Mouse (Mus musculus) heart, postnatal 4 days (tissue): ENCODE results near the gene Nudt13. TPM values are rescaled to one million over a fixed set of nuclear protein-coding genes. Genes with fewer than 3 reads are reported as not detected.
"Not testable (repeated sequence)": the region's sequence is repeated elsewhere in the genome, so short reads cannot be mapped to it uniquely, and the experiment has no call there.

Experiments used
- DNase-seq: peaks from one replicate; pipeline ENCODE4 v3.0.0; 2021
- total RNA-seq, 2 experiments: library from RNA; stranded (reverse); gene quantifications; 2 replicates each; pipeline ENCODE4 v1.2.3; 2021

Gene Nudt13
- 10 to 100 TPM; 19.7 to 20.3 TPM for total RNA-seq

DNA sequence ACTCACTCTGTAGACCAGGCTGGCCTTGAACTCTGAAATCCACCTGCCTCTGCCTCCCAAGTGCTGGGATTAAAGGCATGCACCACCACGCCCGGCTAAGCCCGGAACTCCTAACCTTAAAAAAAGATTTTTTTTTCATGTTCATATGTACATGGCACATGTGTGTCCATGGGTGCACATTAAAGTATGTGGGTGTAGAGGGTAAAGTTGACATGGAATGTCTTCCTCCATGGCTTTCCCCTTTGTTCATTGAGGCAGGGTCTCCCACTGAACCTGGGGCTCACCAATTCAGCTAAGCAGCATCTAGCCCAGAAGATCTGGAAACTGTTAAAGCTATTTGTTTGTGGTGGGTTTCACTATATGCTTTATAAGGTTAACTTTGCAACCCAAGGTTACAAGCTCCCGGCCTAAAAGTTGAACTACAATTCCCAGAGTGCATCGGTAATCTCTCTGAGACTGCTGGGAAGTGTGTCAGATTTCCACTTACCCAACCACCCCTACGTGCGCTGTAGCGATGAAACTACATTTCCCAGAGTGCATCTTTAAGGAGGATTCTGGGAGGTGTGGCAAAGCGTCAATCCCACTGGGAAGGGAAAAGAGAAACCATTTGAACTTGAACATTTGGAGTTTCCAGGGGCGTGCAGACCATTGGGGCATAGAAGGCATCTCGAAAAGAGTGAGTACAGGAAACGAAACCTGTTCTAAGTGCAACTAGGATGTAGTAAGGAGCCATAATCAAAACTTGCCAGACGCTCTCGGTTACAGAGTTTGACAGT, at the start of gene Nudt13:
Gene Nudt13 (plus strand): TSS at position 581 of the 776 bp plus-strand sequence.
- DNase-seq, result peak; percentile 83

DNA sequence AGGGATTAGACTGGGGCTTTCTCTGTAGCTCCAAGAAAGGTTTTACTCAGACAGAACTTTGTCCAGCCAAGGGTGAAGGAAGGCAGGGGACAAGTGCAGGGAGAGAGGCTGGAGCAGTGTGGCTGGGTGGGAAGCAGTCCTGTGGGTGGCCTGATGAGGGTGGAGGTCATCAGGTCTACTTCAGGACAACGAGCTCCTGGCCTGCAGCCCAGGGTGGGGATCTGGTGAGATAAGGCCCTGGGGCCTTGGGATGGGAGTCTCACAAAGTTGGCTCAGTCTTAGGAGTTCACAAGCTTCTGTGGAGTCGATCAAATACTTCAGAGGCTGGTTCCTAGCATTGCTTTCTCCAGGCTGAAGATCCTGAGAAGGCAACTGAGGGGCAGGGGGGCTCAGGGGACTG, 49.2 kb upstream of the Nudt13 start:
- DNase-seq, result peak; percentile 27

DNA sequence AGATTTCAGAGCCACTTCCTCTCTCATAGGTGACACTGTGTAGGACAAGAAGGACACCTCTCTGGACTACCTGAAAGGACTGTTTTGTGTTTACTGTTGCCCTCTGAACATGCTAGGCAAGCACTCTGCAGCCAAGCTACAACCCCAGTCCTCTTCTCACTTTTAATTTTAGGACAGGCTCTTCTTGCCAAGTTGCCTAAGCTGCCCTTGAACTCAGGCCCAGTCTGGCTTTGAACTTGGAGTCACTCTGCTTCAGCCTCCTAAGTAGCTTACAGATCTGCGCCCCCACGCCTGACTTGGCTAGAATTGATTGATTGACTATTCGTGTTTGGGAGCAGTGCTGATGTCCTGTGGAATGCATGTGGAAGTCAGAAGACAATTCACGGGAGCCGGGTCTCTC, 48.6 kb upstream of the Nudt13 start:
- DNase-seq, result no peak

DNA sequence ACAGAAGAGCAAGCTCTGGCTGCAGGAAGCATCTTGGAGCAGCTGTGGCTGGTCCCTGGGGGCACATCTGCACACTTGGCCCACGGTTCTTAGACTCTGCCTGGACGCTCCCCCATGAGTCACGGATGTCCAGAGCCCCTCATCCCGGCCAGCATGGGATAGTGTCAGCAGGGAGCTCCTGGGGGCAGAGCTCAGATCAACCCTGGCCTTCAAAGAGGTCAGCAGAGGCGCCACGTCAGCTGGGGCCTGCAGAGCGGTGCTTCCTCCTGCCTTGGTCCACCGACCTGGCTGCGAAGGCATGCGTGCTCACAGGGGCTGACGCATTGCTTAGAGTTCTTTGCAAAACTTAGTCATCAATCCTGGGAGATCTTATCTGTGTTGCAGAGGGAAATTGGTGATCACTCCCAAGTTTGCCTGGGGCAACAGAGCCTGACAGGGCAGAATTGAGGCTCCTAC, 47.7 kb upstream of the Nudt13 start:
- DNase-seq, result peak; percentile 39

DNA sequence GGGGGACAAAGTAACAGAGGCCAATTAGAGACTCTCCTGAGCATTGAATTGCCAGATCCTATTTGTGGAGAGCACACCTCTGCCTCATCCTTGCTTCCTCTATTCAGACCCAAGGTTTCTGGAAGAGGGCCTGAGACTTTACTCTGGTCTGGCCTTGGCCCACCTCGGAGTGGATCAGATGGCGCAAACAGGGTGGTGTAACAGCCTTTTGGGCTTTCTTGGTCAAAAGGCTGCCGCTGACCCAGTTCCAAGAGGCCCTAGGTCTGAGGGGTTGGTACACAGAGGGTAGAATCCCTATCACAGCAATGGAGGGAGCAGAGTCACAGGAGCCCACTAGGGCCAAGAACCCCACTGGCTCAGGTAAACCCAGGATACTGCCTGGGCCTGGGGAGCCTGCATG, 46.5 kb upstream of the Nudt13 start:
- no peak for DNase-seq

DNA sequence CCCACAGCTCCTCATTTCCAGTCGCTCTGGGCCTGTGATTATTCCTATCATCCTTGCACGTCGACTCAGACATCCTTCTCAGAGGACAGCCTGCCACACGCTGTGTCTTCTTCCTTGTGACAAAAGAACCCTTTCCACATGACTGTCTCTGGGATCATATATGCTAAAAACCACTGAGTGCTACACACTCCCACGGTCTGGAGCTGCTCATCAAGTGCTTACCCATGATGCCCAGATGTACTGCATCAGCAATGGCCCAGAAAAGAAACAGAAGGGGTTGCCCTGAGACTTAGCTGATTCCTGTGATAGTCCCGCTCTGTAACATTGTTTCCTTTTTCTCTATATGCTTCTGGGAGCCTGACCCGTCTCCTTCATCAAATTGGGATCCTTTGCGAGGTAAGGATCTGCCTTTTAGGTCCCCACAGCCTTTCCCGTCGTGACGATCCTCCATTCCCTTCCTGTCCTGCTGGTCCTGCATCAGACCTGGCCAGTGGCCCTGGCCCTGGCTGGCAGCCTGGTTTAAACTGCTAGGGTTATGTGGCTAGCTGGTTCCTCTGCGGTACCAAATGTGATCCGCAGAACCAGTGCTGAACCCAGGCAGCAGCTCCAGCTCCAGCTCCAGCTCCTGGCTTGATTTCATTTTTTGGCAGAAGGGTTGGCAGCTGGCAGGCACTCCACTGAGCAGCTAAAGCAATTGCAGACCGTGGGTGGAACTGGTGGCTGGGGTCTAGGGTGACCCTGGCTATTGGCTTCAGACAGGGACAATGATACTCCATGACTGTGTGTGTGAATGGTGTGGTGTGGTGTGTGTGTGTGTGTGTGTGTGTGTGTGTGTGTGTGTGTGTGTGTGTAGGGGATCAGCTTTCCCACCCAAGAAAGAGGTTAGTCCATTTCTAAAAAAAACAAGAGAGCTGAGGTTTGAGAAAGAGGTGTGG, 44.0 kb upstream of the Nudt13 start:
- DNase-seq, result no peak

DNA sequence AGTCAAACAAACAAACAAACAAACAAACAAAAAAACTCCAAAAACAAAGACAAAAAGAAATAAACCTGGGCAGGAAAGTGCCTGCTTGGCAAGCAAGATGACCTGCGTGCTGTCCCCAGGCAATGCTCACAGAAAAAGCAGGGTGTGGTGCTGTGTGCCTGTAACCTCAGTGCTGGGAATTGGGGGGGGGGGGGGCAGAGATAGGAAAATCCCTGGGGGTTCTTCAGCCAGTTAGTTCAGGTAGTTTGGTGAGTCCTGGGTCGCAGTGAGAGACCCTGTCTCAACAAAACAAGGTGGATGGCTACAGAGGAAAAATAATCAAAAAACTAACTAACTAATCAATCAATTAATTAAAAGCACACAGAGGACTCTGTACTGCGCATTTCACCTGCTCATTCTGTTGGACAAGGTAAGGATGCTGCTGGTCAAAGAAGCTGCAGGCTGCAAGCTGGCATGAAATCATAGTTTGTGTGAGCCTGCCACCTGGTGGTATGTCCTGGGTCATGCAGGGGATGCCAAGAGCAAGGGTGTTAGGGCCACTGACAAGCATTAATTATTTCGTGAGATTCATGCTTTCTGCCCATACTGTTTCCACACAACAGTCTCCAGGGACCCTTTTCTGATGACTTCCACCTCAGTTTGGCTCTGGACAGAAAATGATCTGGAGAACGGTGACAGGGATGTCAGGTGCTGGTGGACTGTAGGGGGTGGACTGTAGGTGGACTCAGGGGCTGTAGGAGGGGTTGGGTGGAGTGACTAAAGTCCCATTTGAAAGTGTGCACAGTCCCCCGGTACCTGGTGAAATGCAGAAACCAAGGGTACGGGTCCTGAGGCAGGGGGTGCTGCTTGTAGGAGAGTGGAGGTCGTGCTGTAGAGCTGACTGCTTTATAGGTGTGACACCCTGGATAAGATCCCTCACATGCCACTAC, 36.0 kb upstream of the Nudt13 start:
- peak; percentile 89 for DNase-seq

DNA sequence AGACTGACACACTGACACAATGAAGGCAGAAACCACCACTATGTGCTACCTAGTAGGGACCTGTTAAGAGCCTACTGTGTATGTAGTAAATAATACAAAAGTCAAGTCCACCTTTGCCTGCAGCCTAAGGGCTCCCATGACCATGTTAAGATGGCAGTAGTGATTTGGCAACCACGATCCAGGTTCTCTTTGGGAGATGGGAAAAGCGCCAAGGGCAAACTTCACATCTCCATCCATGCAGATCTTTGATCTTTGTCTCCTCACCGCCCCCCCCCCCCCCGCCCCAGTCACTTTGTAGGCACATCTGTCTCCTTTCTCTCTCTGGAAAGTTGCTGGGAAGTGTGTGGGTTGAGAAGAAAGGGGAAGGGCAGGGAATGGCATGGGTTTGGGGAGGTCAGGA, 32.2 kb upstream of the Nudt13 start:
- DNase-seq, result no peak

DNA sequence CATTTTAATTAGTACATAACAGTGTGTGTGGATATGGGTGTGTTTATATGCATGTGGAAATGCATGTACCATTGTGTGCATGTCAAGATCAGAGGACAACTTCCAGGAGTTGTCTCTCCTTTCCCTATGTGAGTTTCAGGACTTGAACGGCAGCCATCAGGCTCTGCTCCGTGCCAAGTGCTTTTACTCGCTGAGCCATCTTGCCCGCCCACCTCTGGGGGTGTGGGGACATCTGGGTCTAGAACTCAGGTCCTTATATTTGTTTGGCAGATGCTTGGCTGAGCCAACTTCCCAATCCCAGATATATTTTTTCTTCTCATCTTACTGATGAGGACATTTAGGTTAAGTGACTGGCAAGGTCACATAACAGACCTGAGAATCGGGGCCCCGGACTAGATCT, 26.1 kb upstream of the Nudt13 start:
- peak; percentile 18 for DNase-seq

DNA sequence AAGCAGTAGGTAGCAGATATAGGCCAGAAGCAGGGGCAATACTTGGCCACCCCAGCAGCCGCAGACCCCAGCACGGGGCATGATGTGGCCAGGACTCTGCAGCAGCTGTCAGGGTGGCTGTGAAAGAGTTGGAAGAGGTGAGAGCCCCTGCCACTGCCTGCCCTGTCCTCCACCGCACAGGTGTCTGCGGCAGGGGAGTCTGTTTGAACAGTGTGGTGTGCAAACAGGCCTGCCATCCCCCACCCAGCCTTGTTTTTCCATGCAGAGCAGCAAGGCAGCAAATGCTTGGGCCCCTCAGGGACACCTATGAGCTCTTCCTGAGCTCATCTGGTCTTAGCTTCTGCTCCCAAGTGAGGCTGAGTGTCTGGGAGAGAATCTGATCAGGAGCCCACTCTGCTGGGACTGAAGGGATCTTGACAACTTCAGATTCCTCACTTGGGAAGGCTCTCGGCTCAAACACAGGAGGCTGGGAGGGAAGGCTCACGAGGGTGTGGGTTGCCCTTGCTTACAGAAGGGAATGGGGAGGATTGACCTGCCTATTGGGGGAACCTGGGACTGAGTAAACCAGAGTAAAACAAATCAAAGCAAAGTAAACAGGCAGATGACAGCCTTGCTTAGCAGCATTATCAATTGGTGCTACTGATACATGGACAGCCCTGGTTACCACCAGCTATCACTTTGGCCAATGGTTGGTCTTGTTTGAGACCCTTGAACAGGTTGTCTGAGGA, 25.3 kb upstream of the Nudt13 start, which contains the start of gene Kcnk16:
Gene Kcnk16 (minus strand): TSS at position 118 of the 728 bp plus-strand sequence.
- DNase-seq, result no peak

DNA sequence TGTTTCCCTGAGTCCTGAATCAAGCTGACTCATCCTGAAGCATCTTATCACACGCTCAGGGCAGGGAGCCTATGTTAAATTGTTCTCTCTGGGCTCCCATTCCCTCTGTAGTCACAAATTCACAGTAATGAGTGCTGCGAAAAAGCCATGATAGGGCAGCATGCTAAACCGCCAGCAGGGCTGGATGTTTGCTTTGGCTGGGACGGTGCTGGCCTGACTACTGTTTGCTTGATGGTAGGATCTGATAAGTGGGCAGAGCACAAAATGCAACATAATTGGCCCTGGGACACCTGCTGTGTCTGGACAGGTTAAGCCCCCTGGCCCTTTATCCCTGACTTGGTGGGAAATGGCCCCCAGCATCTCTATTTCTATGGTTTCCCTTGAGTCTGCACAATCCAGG, 3.1 kb upstream of the Nudt13 start:
- no peak for DNase-seq

DNA sequence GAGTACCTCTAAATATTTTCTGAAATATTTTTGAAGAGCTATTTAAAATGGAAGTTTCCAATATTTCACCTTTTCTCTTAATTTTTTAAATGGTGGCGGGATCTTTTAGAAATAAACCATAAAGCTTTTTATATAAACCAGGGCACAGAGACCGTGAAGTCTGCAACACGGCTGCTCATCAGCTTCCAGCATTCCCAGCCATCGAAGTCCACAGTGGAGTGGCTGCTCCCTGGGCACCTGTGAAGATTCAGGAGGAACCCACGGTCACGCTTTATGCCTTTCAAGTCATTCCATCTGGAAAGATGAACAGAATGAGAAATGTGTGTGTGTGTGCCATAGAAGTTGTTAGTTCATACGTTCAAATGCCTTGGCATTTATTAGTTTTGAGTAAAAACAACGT, 450 bp downstream of the Nudt13 start:
- DNase-seq, result no peak

DNA sequence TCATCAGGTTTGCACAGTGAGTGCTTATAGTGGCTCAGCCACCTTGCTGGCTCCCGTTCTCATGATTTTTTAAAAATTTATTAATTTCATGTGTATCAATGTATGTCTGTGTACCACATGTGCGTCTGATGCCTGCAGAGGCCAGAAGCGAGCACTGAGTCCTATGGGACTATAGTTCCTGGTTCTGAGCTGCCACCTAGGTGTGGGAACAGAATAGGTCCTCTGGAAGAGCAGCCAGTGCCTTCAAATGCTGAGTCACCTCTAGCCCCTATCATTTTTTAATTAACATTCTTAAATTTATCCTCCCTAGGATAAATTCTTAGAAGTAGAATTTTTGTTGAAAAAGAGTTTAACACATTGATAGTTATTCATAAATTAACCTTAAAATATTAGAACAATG, 3.1 kb downstream of the Nudt13 start:
- DNase-seq, result no peak

DNA sequence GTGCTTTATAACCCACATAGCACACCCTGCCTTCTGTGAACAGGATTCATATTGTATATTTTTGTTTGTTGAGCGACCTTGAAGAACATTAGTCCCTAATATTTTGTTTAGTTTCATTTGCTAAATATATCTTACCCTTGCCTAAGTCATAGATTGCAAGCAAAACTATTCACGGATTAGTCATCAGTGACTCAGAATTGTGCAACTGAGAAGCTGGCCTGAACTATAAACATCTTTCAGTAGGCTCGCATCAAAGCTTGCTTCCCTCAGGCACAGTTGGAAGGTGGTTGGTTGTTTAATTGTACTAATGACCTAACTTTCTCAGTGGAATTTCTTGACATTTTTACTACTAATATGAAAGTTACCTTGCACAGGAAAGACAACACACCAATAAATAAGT, 3.6 kb downstream of the Nudt13 start:
- no peak for DNase-seq

DNA sequence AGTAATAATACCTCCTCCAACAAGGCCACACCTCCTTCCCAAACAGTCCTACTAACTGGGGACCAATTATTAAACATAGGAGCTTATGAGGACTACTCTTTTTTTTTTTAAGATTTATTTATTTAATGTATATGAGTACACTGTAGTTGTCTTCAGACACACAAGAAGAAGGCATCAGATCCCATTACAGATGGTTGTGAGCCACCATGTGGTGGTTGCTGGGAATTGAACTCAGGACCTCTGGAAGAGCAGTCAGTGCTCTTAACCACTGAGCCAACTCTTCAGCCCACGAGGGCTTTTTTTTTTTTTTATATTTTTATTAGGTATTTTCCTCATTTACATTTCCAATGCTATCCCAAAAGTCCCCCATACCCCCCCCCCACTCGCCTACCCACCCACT, 10.6 kb downstream of the Nudt13 start:
- DNase-seq, result not testable (repeated sequence)

DNA sequence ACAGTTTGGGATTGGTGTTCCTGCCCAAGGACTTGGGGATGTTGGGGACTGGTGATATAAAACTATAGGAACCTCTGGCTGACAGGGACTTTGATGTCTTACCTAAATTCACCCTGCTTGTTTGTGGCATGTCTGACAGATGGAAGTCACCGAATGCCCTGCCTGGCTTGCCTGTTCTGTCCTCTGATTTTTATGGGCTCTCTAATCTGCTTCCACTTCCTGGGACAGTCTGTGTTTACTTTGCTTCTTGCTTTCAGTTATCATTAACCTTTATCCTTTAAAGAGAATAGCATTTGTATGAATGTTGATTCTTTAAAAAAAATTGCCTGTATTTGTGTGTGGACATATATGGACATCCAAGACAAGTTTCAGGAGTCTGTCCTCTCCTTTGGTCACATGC, 20.6 kb downstream of the Nudt13 start:
- no peak for DNase-seq

DNA sequence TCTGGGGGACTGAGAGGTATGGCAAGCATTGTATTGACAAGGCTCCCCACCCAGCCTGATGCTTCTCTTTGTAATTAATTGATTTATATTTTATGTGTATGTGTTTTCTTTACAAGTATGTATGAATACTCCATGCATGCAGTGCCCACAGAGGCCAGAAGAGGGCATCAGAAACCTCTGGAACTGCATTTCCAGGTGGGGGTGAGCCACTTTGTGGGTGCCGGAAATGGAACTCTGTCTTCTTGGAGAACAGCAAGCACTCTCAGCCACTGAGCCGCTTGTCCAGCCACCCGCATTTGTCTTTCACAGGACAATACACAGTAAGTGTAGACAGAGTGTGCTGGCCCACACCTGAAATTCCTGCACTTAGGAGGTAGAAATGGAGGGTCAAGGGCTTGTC, 24.9 kb downstream of the Nudt13 start:
- DNase-seq, result peak; percentile 56

DNA sequence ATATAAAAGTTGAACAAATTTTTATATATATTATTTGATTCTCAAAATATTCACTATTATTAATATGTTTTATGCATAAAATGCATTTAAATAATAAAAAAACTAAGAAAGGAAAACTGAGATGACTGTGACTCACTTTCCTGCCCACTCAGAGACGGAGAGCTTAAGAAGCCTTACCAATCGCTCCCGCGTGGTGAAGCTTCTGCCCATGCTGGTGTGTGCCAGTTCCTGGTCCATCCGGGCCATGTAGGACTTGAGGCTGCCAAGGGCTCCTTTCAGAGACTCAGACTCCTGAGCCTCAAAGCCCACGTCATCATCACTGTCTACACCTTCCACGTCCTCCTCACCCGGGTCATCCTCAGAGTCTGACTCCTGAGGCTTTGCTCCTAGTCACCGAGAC, 29.7 kb downstream of the Nudt13 start:
- no peak for DNase-seq

DNA sequence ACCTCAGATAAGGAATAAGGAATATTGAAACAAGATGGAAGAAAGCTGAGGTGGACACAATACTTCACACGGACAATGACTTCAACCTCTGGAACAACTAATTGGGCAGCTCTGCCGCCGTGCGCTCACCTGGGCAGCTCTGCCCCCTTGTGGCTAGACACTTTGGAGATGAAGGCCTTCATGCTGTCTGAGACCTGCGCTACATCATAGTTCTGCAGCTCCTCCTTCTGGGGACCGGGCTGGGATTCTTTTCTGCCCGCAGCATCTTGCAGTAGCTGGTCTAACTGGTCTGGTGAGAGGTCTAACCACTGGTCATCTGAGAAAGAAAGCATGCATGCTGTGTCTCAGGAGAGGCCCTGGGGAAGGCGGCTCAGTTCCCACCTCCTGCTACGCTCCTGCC, 34.0 kb downstream of the Nudt13 start:
- no peak for DNase-seq

DNA sequence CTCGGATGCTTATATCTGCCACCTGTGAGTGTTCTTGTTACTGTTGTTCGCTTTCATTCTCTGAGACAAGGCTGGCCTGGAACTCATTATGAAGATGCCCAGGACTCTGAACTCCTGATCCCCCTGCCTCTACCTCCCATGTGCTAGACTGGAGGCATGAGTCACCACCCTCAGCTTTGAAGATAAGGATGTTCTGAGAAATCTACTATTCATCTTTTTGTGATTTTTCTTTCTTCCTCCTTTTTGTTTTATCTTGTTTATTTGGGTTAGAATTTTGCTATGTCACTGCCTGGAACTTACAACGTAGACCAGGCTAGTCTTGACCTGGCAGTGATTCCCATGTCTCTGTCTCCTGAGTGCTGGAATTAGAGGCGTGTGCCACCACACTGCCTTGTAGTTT, 36.8 kb downstream of the Nudt13 start:
- DNase-seq, result no peak

DNA sequence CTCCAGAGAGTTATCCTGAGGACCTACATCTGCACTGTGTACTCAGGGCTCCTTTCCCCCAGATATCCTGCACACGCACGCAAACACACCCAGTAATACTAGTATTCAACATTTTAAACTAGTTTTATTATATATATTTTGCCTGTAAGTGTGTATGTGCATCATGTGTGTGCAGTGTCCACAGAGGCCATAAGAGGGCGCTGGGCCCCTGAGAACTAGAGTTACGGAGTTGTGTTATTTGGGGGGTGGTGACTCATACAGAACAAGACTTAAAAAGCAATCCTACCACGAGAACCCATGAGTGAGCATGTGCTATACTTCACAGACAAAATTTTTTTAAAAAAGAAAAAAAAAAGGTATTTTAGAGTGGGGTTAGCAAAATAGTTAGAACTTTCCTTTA, 44.9 kb downstream of the Nudt13 start:
- no peak for DNase-seq

DNA sequence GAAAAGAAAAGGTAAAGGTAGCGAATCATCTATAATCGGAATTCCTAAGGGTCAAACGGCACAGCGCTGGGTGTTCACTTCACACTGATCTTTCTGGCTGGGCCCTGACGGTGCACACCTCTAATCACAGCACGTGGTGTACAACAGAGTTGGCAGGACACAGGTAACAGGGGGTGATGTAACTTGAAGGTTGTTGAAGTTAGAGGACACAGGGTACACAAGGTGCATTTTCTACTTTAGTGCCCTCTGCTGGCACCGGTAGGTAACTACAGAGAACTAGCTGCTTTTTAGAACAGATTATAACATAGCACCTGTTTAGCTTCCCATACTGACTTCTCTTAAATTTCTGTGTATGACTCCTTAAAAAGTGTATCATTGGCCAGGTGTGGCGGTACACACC, 45.7 kb downstream of the Nudt13 start:
- peak; percentile 46 for DNase-seq
